Mouse (Mus musculus): ENCODE measurements around the gene Gm21394. TPM values are rescaled to one million over a fixed set of nuclear protein-coding genes. Genes with fewer than 3 reads are reported as not detected.

Gene Gm21394
- not detected for polyA plus RNA-seq (2017; shearing (Covaris generic))

DNA sequence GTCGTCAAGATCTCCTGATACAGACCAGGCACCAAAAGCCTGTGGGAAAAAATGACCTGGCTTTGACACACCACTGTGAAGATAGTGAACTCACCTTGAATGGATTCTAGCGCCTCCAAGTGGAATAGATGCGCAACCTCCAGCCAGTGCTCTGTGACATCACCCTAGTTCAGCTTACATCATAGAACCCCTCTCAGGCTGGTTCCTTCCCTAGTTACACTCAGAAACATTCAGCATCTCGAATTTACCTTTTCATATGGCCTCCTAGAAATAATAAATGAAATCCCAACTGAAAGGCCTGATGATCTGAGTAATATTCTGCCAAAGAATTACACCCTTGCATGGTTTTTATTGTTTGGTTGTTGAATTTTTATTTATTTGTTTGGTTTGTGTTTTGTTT is at the start of gene Gm21394:
Gene Gm21394, minus strand, starts transcription at position 101 of the 400 bp plus-strand sequence.

Other genes starting within 250 kb of the Gm21394 start
- gene Gm21409, start 181.8 kb upstream of the Gm21394 start, polyA plus RNA-seq (2017; shearing (Covaris generic)) = not detected

All from effector memory CD4-positive, alpha-beta T cell, adult 7 months (primary cell).